ENCODE assay signal across 10 mouse cellular contexts in genomic region chr3:85543652-85544051, GRCm38 (mm10). TPM values are rescaled to one million over a fixed set of nuclear protein-coding genes. Genes with fewer than 3 reads are reported as not detected.
DNase-seq lines count a peak whose midpoint lies in the region; ATAC-seq and TF ChIP-seq lines count a peak whose summit lies in the region.
"Had no signal": no experiment of that assay in that cellular context is flagged by ENCODE, and none has a peak within 500 bp of the region (broad histone marks: within the 10 kb centered on the region; RNA-seq: fewer than 3 reads in every experiment).

No protein-coding gene starts in this region.

- in situ Hi-C loops in ES-E14 (cut with MboI; ENCODE audit: low sequenced_read_pairs in 2 of 2, unreplicated experiment in 2 of 2): no loop called here

- no peaks in the 10 kb centered on the region for H3K36me3 ChIP-seq in kidney, adult 2 months (ENCODE audit: control insufficient read depth, insufficient read depth, low read length)
- H3K36me3 ChIP-seq in ES-E14 (ENCODE audit: control insufficient read depth, insufficient read depth, low read length, poor library complexity, severe bottlenecking): no peaks in the 10 kb centered on the region
- H3K36me3 ChIP-seq in forebrain, embryonic 12.5 days (replicated peaks): no peaks in the 10 kb centered on the region
- H3K36me3 ChIP-seq: embryonic facial prominence, embryonic 12.5 days had no signal

- H3K9ac ChIP-seq in ES-E14 (ENCODE audit: insufficient read depth, low read depth, low read length, poor library complexity, severe bottlenecking): no peak overlapping the region
- no peak overlapping the region for H3K9ac ChIP-seq in forebrain, embryonic 12.5 days
- H3K9ac ChIP-seq: embryonic facial prominence, embryonic 12.5 days had no signal

- no peaks in the 10 kb centered on the region for H3K9me3 ChIP-seq in ES-E14 (ENCODE audit: control insufficient read depth, insufficient read depth, low read depth, low read length)
- no peaks in the 10 kb centered on the region for H3K9me3 ChIP-seq in forebrain, embryonic 12.5 days
- H3K9me3 ChIP-seq: embryonic facial prominence, embryonic 12.5 days had no signal

- TF ChIP-seq POLR2A in kidney, adult 2 months (IDR thresholded peaks at IDR 0.05; ENCODE audit: low read depth, low read length): no peak

- no peak overlapping the region for H3K4me2 ChIP-seq in forebrain, embryonic 12.5 days
- H3K4me2 ChIP-seq: embryonic facial prominence, embryonic 12.5 days had no signal

- no peaks in the 10 kb centered on the region for H3K4me1 ChIP-seq in kidney, adult 2 months (ENCODE audit: control insufficient read depth, insufficient read depth, low read length)
- no peaks in the 10 kb centered on the region for H3K4me1 ChIP-seq in ES-E14 (ENCODE audit: control insufficient read depth in 2 of 2, insufficient read depth in 2 of 2, low read length in 2 of 2, poor library complexity in 1 of 2)
- H3K4me1 ChIP-seq in forebrain, embryonic 12.5 days: no peaks in the 10 kb centered on the region
- H3K4me1 ChIP-seq: embryonic facial prominence, embryonic 12.5 days had no signal

- H3K27ac ChIP-seq in kidney, adult 2 months (ENCODE audit: insufficient read depth, low read depth, low read length): no peak overlapping the region
- H3K27ac ChIP-seq in ES-E14 (ENCODE audit: insufficient read depth, low read depth, low read length, poor library complexity, severe bottlenecking): no peak overlapping the region
- no peak overlapping the region for H3K27ac ChIP-seq in forebrain, embryonic 12.5 days
- H3K27ac ChIP-seq: embryonic facial prominence, embryonic 12.5 days had no signal

- WGBS in kidney, adult 2 months: 46% methylated on average over 2 of the region's 2 CpGs
- WGBS in forebrain, embryonic 12.5 days: 69% methylated on average over 2 of the region's 2 CpGs

- no peaks in the 10 kb centered on the region for H3K27me3 ChIP-seq in kidney, adult 2 months (replicated peaks; ENCODE audit: control insufficient read depth, insufficient read depth, low read length)
- no peaks in the 10 kb centered on the region for H3K27me3 ChIP-seq in forebrain, embryonic 12.5 days
- H3K27me3 ChIP-seq: embryonic facial prominence, embryonic 12.5 days had no signal

- DNase-seq in kidney, adult 2 months: peak; percentile 5
- DNase-seq in kidney, adult 11 months: no peak
- DNase-seq in ES-E14 (ENCODE audit: low read depth, low spot score): peak; percentile 33
- DNase-seq in c-Kit-positive CD71-negative TER-119-negative erythroid progenitor cells, embryonic 14.5 days (ENCODE audit: low read depth): peak; percentile 5
- peak; percentile 53 for DNase-seq in lung, postnatal 36 days
- DNase-seq in cerebellum, adult 9-10 months: no peak

- ATAC-seq in granulocyte monocyte progenitor cell, adult 5-6 weeks (replicated peaks; ENCODE audit: poor library complexity, severe bottlenecking): no peak
- ATAC-seq in forebrain, embryonic 12.5 days (ENCODE audit: low FRiP score): no peak
- ATAC-seq: inflammation-experienced regulatory T-cells, adult 6 months had no signal

- H3K4me3 ChIP-seq in kidney, adult 2 months (ENCODE audit: insufficient read depth, low read depth, low read length): no peak overlapping the region
- no peak overlapping the region for H3K4me3 ChIP-seq in ES-E14 (ENCODE audit: insufficient read depth in 1 of 2, low read depth in 1 of 2, low read length in 2 of 2, poor library complexity in 1 of 2, severe bottlenecking in 1 of 2)
- H3K4me3 ChIP-seq in forebrain, embryonic 12.5 days (replicated peaks): no peak overlapping the region
- H3K4me3 ChIP-seq: embryonic facial prominence, embryonic 12.5 days had no signal

- peak; percentile 69 for TF ChIP-seq CTCF in kidney, adult 2 months (conservative IDR thresholded peaks at IDR 0.05; ENCODE audit: insufficient read depth, insufficient read length, low read depth, low read length)

TF ChIP-seq in ES-E14, 5 proteins besides CTCF, POLR2A, EP300 and RAD21:
- no peak for TF ChIP-seq HCFC1 (IDR thresholded peaks at IDR 0.05; ENCODE audit: borderline replicate concordance, insufficient read depth, low read length)
- TF ChIP-seq ZNF384 (IDR thresholded peaks at IDR 0.05; ENCODE audit: low read depth, low read length): no peak
- no peak for TF ChIP-seq CHD2 (IDR thresholded peaks at IDR 0.05; ENCODE audit: low read depth, low read length)
- no peak for TF ChIP-seq MAFK (IDR thresholded peaks at IDR 0.05; ENCODE audit: insufficient read depth, low read depth, low read length)
- no peak for TF ChIP-seq ZC3H11A (IDR thresholded peaks at IDR 0.05; ENCODE audit: borderline replicate concordance, low read depth, low read length)

RNA-seq across cellular contexts. Expression of gene Gatb, which starts 30.3 kb away (rescaled TPM):
- 34.6 and 35.8 TPM in 2 replicates for polyA plus RNA-seq in kidney, adult 2 months (2012; rRNA removed)
- 16.9 and 18.1 TPM in 2 replicates for total RNA-seq in ES-E14 (2012; rRNA removed)
- total RNA-seq in granulocyte monocyte progenitor cell, adult 5-6 weeks (2014; fragmentation: Nextera tagmentation): 17.3 and 44.5 TPM in 2 replicates
- total RNA-seq in granulocyte monocyte progenitor cell, adult 5-6 weeks (2017): 14.3 and 22.4 TPM in 2 replicates
- 20.3 and 25.3 TPM in 2 replicates for polyA plus RNA-seq in forebrain, embryonic 12.5 days (2016; fragmentation: Nextera tagmentation; extraction: Ambion mirVana)

Comparison
In these comparisons a context has a peak if more than half of its experiments do, and no peak if none do; other contexts are left out.
1. DNase-seq: peak in kidney, adult 2 months (single experiment), ES-E14 (single experiment), c-Kit-positive CD71-negative TER-119-negative erythroid progenitor cells, embryonic 14.5 days (single experiment) and lung, postnatal 36 days (single experiment); none in kidney, adult 11 months (single experiment) and cerebellum, adult 9-10 months (single experiment).